Mouse (Mus musculus): ENCODE results near the gene Prr5. TPM values are rescaled to one million over a fixed set of nuclear protein-coding genes. Genes with fewer than 3 reads are reported as not detected.
"Not testable (repeated sequence)": the region's sequence is repeated elsewhere in the genome, so short reads cannot be mapped to it uniquely, and the experiment has no call there.

Gene Prr5
- total RNA-seq, 1 experiment from 2014 or later = 6.3 TPM

- ATAC-seq (replicated peaks; ENCODE audit: low read depth, poor library complexity, severe bottlenecking) = no peak
Observed at GRCm38 (mm10) chr15:84703992-84704391, 34.6 kb downstream of the Prr5 start.

GRCm38 (mm10) chr15:84705351-84705901 lies 36.0 kb downstream of the Prr5 start:
- no peak for ATAC-seq (replicated peaks; ENCODE audit: low read depth, poor library complexity, severe bottlenecking)

- no peak for ATAC-seq (replicated peaks; ENCODE audit: low read depth, poor library complexity, severe bottlenecking)
Observed at GRCm38 (mm10) chr15:84706983-84707619, 37.7 kb downstream of the Prr5 start.

DNA sequence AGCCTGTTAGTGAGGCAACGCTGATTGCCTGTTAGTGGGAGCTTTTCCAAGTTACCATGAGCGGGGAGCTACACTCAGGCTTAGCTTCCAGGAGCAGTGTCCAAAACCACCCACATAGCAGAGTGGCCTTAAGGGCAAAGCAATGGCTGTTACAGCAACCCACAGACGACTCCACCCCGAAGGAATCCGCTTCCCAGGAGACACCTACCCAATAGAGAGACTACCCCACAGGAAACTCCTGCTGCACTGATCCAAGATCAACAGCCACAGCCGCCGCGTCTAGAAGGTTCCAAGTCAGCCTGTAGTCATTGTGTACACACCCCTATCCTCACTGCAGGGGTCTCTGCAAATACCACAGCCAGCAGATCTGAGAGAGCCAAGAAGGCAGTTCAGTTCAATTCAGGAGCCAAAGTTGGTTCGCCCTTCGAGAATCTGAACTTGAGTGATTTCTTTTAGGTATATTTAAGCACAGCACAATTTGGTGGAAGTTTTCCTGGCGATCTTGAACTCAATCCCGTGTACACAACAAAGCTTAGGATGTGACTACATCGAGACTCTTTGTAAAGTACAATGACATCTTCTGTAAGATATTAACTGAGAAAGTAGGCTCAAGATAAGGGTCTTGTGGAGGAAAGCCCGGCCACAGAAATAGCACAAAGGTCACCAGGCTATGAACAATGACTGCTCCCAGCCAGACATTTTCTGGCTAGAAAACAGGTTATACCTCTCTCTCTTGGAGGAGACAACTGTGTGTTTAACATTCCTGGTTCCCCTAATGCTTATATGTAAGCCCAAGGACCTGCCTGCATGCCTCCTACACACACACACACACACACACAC lies 43.4 kb downstream of the Prr5 start:
- no peak for ATAC-seq (replicated peaks; ENCODE audit: low read depth, poor library complexity, severe bottlenecking)

DNA sequence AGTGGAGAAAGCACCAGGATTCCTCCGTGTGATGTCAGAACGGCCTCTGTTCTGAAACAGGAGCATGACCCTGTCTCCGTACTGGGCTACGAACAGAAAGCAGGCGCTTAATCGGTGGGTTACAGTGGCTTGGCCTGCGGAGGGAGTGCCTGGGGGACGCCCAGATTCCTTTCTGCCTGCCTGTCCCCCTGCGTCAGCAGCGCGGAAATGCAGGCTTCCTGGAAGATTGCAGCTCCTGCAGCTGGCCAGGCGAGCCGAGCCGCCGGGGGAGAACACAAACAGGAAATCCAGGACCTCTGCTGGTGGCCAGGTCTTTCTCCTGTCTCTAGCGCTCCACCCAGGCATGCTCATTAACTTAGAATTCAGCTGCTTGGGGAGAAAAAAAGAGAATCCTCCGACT lies 45.3 kb downstream of the Prr5 start:
- peak; percentile 96 for ATAC-seq (replicated peaks; ENCODE audit: low read depth, poor library complexity, severe bottlenecking)

DNA sequence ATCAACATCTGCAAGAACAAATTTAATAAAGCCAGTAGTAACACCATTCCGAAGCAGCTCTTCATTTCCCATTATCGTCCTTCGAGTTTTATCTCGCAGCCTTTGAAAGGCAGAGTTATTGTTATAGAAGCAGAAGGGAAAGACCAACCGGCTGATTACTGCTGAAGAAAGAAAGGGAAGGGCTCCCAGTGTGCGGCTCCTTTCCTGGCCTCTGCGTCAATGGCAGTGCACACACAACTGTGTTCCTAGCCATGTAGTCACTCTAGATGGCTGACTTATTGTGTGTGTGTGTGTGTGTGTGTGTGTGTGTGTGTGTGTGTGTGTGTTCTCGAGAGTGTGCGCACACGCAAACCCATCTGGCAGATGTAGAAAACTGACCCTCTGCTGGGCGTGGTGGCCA lies 45.7 kb downstream of the Prr5 start:
- peak; percentile 10; the same call in 1 of the 2 replicates for ATAC-seq (replicated peaks; ENCODE audit: low read depth, poor library complexity, severe bottlenecking)

DNA sequence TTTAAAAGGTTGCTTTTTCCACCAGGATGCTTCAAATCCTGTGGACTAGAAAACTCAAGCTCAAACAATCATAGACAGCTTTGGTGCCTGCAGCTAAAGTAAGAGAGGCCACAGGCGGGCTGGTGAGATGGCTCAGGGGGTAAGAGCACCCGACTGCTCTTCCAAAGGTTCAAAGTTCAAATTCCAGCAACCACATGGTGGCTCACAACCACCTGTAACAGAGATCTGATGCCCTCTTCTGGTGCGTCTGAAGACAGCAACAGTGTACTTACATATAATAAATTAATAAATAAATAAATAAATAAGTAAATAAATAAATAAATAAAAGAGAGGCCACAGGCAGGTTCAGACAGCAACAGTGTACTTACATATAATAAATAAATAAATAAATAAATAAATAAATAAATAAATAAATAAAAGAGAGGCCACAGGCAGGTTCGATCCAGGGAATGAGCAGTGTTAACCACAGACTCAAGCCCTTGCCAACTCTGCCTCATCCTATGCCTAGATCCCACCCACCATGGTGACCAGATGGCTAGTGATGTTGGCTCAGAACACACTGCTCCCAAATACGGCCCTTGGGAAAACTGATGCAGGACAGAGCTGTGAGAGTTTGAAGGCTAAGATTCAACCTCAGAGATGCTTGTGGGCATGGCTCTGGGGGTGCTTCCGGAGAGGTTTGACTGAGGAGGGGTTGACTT lies 48.3 kb downstream of the Prr5 start:
- ATAC-seq (replicated peaks; ENCODE audit: low read depth, poor library complexity, severe bottlenecking) = not testable (repeated sequence)

DNA sequence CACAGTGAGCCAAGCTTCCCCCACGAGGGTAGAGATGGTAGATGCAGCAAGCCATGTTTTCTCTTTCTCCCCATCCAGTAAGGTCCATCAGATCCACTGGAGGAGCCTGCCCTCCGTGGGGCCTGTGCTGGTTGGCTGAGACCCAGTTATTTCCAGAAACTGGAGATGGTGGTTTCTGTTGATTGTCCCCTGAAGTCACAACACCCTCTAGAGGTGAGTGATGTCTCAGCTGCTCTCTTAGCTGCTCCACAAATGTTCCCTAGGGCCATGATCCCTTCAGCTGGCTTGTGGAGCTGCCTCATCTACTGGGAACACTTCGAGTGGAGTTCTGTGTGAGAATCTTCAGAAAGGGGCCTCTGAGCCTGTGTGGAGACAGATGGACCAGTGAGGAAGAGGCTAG lies 49.4 kb downstream of the Prr5 start:
- no peak for ATAC-seq (replicated peaks; ENCODE audit: low read depth, poor library complexity, severe bottlenecking)

- ATAC-seq (replicated peaks; ENCODE audit: low read depth, poor library complexity, severe bottlenecking) = peak; percentile 33; the same call in 1 of the 2 replicates
Observed at GRCm38 (mm10) chr15:84719791-84720190, 50.4 kb downstream of the Prr5 start, which contains the start of gene Arhgap8. Arhgap8 (plus strand) TSS chr15:84720052.

GRCm38 (mm10) chr15:84720291-84721204 lies 51.1 kb downstream of the Prr5 start:
- 0 out of 2 replicates have a peak, but pooled peaks have one; percentile 28 for ATAC-seq (replicated peaks; ENCODE audit: low read depth, poor library complexity, severe bottlenecking)

DNA sequence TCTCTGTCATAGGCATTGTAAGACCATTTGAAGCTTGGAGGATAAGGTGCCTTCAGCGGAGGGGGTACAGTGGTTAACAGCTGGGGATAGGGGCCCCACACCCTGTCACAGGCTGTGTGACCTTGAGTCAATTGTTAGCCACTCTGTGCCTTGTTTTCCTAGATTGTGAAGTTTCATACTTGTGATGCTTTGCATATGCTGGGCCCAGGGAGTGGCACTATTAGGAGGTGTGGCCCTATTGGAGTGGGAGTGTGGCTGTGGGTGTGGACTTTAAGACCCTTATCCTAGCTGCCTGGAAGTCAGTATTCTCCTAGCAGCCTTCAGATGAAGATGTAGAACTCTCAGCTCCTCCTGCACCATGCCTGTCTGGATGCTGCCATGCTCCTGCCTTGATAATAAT lies 54.2 kb downstream of the Prr5 start:
- ATAC-seq (replicated peaks; ENCODE audit: low read depth, poor library complexity, severe bottlenecking) = not testable (repeated sequence)

DNA sequence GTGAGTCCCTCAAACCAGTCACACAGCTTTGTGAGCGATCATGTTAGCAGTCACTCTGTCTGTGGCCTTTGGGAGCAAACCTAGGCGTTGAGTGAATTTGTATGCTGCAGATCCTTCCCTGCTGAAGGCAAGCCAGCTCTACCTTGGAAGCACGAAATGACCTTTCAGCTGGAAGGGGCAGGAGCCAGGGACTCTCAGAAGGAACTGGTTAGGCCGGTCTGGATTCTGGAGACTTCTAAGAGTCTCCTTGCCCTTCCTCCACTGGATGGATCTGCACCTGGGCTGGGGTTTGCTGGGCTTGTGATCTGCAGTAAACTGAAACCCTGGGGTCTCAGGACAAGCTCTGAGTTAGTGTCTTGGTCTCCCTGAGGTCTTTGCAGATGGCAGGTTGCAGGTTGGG lies 54.8 kb downstream of the Prr5 start:
- no peak for ATAC-seq (replicated peaks; ENCODE audit: low read depth, poor library complexity, severe bottlenecking)

DNA sequence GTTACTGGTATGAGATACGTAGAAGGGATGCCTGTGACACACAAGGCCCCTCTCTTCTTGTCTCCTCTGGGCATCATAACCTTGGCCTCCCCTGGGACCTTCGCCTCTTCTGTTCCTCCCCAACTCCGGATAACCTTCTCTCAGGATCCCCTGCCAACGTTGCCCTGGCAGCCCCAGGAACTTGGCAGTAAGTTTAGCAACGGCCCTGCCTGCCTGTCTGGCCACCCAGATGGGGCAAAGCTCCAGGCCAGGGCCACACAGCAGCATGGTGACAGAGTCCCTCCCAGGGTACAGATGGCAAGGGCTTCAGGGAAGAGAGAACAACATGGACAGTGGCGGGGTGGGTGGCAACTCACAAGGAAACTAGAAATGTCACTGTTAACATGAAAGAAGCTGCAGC lies 60.3 kb downstream of the Prr5 start:
- no peak for ATAC-seq (replicated peaks; ENCODE audit: low read depth, poor library complexity, severe bottlenecking)

- no peak for ATAC-seq (replicated peaks; ENCODE audit: low read depth, poor library complexity, severe bottlenecking)
Observed at GRCm38 (mm10) chr15:84730893-84731292, 61.5 kb downstream of the Prr5 start.

- no peak for ATAC-seq (replicated peaks; ENCODE audit: low read depth, poor library complexity, severe bottlenecking)
Observed at GRCm38 (mm10) chr15:84731676-84732424, 62.4 kb downstream of the Prr5 start.

DNA sequence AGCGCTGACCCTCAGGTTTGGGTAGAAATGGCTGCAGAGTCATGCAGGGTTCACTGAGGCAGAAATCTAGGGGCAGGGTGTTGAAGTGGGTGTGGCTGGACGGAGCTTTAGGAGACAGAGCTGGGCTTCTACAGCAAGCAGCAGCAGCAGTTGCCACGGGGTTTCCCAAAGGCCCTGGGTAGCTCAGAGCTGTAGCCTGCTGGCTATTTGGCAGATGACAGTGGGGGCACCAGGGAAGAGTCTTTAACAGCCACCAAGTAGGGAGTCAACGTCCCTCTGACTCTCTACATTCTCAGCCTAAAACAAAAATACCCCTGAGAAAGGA lies 63.0 kb downstream of the Prr5 start:
- no peak for ATAC-seq (replicated peaks; ENCODE audit: low read depth, poor library complexity, severe bottlenecking)

DNA sequence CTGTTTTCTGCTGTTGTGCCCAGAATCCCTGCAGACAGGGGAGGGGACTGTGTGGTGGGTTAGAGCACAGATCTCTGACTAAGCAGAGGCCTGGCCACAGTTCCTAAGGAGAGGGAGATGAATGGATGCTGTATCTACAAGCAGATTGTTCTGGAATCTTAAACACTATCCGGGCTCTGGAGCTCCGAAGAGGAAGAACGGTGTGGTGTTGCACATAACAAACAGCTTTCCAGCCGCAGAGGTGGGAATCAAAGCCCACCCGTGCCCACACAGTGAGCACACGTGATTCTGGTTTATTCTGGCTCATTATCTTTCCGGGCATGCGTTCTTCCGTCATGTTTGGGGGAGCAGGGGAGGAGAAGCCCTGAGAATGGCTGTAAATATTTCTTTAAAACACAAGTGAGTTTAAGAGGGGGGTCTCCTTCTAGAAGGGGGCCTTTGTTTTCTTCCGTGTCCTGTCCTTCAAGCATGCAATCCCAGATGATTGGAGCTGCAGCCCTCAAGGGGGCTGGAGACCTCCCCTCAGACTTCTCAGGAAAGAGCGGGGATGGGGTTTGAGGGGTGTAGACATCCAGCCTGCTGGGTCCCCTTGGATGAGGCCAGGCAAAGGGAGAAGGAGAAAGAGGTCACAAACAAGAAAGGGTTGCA lies 67.0 kb downstream of the Prr5 start:
- no peak for ATAC-seq (replicated peaks; ENCODE audit: low read depth, poor library complexity, severe bottlenecking)

DNA sequence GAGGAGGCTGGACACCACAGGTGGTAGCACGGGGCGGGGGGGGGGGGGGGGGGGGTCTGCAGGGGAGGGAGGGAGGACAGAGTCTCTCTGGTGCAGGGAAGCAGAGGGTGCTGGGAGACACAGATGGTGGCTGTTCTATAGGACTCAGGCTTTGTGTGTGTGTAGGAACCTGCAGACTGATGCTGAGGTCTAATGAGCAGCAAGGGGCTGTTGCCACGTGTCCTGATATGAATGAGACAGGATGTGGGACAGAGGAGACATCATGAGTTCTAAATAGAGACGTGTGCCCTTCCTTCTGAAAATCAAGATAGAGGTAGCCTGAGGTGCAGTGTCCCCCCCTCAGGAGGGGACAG lies 67.5 kb downstream of the Prr5 start:
- ATAC-seq (replicated peaks; ENCODE audit: low read depth, poor library complexity, severe bottlenecking) = no peak

DNA sequence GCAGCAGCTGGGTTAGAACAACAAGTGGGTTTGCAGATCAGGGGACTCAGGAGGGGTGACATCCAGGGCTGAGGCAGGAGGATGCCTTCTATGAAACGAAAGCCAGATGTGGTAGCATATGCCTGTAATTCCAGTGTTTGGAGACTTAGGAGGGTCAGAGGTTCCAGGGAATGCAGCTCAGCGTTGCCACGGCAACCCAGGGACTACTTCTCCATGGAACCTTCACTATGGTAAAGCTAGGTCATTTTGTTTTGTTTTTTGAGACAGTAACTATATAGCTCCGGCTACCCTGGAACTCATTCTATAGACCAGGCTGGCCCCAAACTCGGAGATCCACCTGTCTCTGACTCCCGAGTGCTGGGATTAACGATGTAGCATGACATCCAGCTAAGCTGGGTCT lies 68.8 kb downstream of the Prr5 start:
- no peak for ATAC-seq (replicated peaks; ENCODE audit: low read depth, poor library complexity, severe bottlenecking)

All from common myeloid progenitor, adult 5-6 weeks (primary cell).